Mouse (Mus musculus) midbrain, postnatal 0 days (tissue): Measurements from ENCODE around the gene Pard3b. TPM values are rescaled to one million over a fixed set of nuclear protein-coding genes. Genes with fewer than 3 reads are reported as not detected.

Experiments used
- ATAC-seq: fragments of 200-750 bp; cut with Nextera tagmentation; 2 replicates; pipeline ENCODE4 v1.8.0; 2017; ENCODE audit warnings: moderate number of reproducible peaks, mild to moderate bottlenecking, moderate TSS enrichment, moderate library complexity; ENCODE audit not compliant: low FRiP score
- DNase-seq: peaks from one replicate; pipeline ENCODE4 v3.0.0-alpha.2; 2015; ENCODE audit warnings: low spot score
- H3K27ac ChIP-seq: fragments of 300-500 bp; sonication (generic); 2 replicates; pipeline ENCODE4 v1.5.1; 2014; ENCODE audit warnings: low read depth, mild to moderate bottlenecking, low read length, mixed read lengths
- H3K27me3 ChIP-seq: fragments of 300-500 bp; sonication (generic); 2 replicates; pipeline ENCODE4 v1.6.1; 2014; ENCODE audit warnings: low read length, control low read depth, mixed read lengths; ENCODE audit not compliant: insufficient read depth
- H3K36me3 ChIP-seq: fragments of 300-500 bp; sonication (generic); 2 replicates; pipeline ENCODE4 v1.6.1; 2014; ENCODE audit warnings: low read length, control low read depth, mixed read lengths; ENCODE audit not compliant: insufficient read depth
- H3K4me1 ChIP-seq: fragments of 300-500 bp; sonication (generic); 2 replicates; pipeline ENCODE4 v1.6.1; 2014; ENCODE audit warnings: mild to moderate bottlenecking, control low read depth, antibody characterized with exemption, low read length, mixed read lengths; ENCODE audit not compliant: insufficient read depth
- H3K4me2 ChIP-seq: fragments of 300-500 bp; sonication (generic); 2 replicates; pipeline ENCODE4 v1.6.1; 2014; ENCODE audit warnings: low read depth, mild to moderate bottlenecking, low read length, mixed read lengths; ENCODE audit not compliant: poor library complexity, severe bottlenecking
- H3K4me3 ChIP-seq: fragments of 300-500 bp; sonication (generic); 2 replicates; pipeline ENCODE4 v1.5.1; 2014; ENCODE audit warnings: low read depth, mild to moderate bottlenecking, low read length, moderate library complexity
- H3K9ac ChIP-seq: fragments of 300-500 bp; sonication (generic); replicated peaks from 2 replicates; pipeline ENCODE4 v1.6.1; 2014; ENCODE audit warnings: mild to moderate bottlenecking, low read length, moderate library complexity, mixed read lengths; ENCODE audit not compliant: poor library complexity, severe bottlenecking
- H3K9me3 ChIP-seq: fragments of 300-500 bp; sonication (generic); 2 replicates; pipeline ENCODE4 v1.6.1; 2016; ENCODE audit warnings: low read length, control low read depth
- CTCF ChIP-seq: IDR thresholded peaks from 2 replicates; pipeline ENCODE4 v1.5.1; 2016; ENCODE audit warnings: antibody characterized with exemption, mild to moderate bottlenecking
- WGBS: fragments of 180-500 bp; shearing (Covaris S2); extraction: QIAGEN DNeasy Blood & Tissue Kit; methylation state at CpG from one replicate; pipeline ENCODE4 v1.1.7; 2014; 5-methylcytosine and 5-hydroxymethylcytosine counted together
- polyA plus RNA-seq: library from polyadenylated mRNA; unstranded; fragments of >200 nt; fragmentation: Nextera tagmentation; extraction: Ambion mirVana; gene quantifications from 2 replicates; pipeline ENCODE4 v1.2.1, GENCODE M21; 2015
- total RNA-seq: library from RNA; depleted of rRNA; stranded (reverse); fragments of >200 nt; gene quantifications from 2 replicates; pipeline ENCODE4 v1.2.3, GENCODE M21; 2014

Pard3b gene
- total and polyA plus RNA-seq, 2 experiments from 2014 or later: 5.3 to 7.0 TPM

GRCm38 (mm10) chr1:62414521-62414920, 775.9 kb downstream of the Pard3b start:
- no peaks in the 10 kb centered on the region for H3K36me3 ChIP-seq
- no peak for TF ChIP-seq CTCF
- no peak overlapping the region for H3K4me3 ChIP-seq
- 86% methylated on average over 6 of the region's 6 CpGs for WGBS
- no peak overlapping the region for H3K9ac ChIP-seq
- H3K27me3 ChIP-seq: no peaks in the 10 kb centered on the region
- DNase-seq (no peak), ATAC-seq (no peak)
- H3K27ac ChIP-seq: no peak overlapping the region
- no peak overlapping the region for H3K4me2 ChIP-seq
- H3K9me3 ChIP-seq: no peaks in the 10 kb centered on the region
- H3K4me1 ChIP-seq: no peaks in the 10 kb centered on the region

- 90% methylated on average over 10 of the region's 10 CpGs for WGBS
- Histone ChIP-seq H3K9ac (no peak overlapping the region), H3K27me3 (no peaks in the 10 kb centered on the region), H3K4me1 (no peaks in the 10 kb centered on the region), H3K27ac (no peak overlapping the region), H3K4me3 (no peak overlapping the region), H3K9me3 (no peaks in the 10 kb centered on the region), H3K36me3 (no peaks in the 10 kb centered on the region), H3K4me2 (no peak overlapping the region)
- no peak for TF ChIP-seq CTCF
- ATAC-seq (no peak), DNase-seq (no peak)
Observed at GRCm38 (mm10) chr1:62416627-62417374, 778.2 kb downstream of the Pard3b start.

- TF ChIP-seq CTCF: no peak
- H3K27me3 ChIP-seq: no peaks in the 10 kb centered on the region
- H3K36me3 ChIP-seq: no peaks in the 10 kb centered on the region
- no peak overlapping the region for H3K4me2 ChIP-seq
- no peak for ATAC-seq
- no peak for DNase-seq
- H3K9me3 ChIP-seq: no peaks in the 10 kb centered on the region
- 92% methylated on average over 10 of the region's 10 CpGs for WGBS
- no peak overlapping the region for H3K4me3 ChIP-seq
- H3K4me1 ChIP-seq: no peaks in the 10 kb centered on the region
- no peak overlapping the region for H3K9ac ChIP-seq
- no peak overlapping the region for H3K27ac ChIP-seq
Observed at GRCm38 (mm10) chr1:62422896-62423650, 784.4 kb downstream of the Pard3b start.

- Histone ChIP-seq H3K4me1 (no peaks in the 10 kb centered on the region), H3K9me3 (no peaks in the 10 kb centered on the region), H3K36me3 (no peaks in the 10 kb centered on the region), H3K9ac (no peak overlapping the region), H3K4me2 (no peak overlapping the region), H3K4me3 (no peak overlapping the region), H3K27ac (no peak overlapping the region), H3K27me3 (no peaks in the 10 kb centered on the region)
- no peak for TF ChIP-seq CTCF
- WGBS: 85% methylated on average over 2 of the region's 2 CpGs
- ATAC-seq (no peak), DNase-seq (no peak)
Observed at GRCm38 (mm10) chr1:62425369-62425768, 786.7 kb downstream of the Pard3b start.

GRCm38 (mm10) chr1:62428736-62429135, 790.1 kb downstream of the Pard3b start:
- Histone ChIP-seq H3K4me2 (no peak overlapping the region), H3K4me1 (no peaks in the 10 kb centered on the region), H3K27me3 (no peaks in the 10 kb centered on the region), H3K36me3 (no peaks in the 10 kb centered on the region), H3K27ac (no peak overlapping the region), H3K9me3 (no peaks in the 10 kb centered on the region), H3K9ac (no peak overlapping the region), H3K4me3 (no peak overlapping the region)
- no peak for DNase-seq
- 82% methylated on average over 6 of the region's 6 CpGs for WGBS
- ATAC-seq: no peak
- TF ChIP-seq CTCF: no peak
